Mouse (Mus musculus) v-Abl transformed pro-B cells (cell line): ENCODE measurements around the gene Ficd.

ENCODE experiments used
- in situ Hi-C, 2 experiments: fragments of 400-800 bp; cut with MboI; formaldehyde crosslinking; loops; one replicate each; pipeline ENCODE4 v1.15.1; 2025; ENCODE audit not compliant: unreplicated experiment in 2 of 2

The Ficd gene

GRCm38 (mm10) chr5:113788645-113789044 lies 53.0 kb downstream of the Ficd start:
- in situ Hi-C loops, result loop anchor here (25.0 kb wide), 3 partner anchors 799 to 1526 kb away; partner anchors contain the start of genes Cryba4 (in 1 of the 2), Crybb1 (in 1 of the 2) and Tpst2 (in 1 of the 2)

DNA sequence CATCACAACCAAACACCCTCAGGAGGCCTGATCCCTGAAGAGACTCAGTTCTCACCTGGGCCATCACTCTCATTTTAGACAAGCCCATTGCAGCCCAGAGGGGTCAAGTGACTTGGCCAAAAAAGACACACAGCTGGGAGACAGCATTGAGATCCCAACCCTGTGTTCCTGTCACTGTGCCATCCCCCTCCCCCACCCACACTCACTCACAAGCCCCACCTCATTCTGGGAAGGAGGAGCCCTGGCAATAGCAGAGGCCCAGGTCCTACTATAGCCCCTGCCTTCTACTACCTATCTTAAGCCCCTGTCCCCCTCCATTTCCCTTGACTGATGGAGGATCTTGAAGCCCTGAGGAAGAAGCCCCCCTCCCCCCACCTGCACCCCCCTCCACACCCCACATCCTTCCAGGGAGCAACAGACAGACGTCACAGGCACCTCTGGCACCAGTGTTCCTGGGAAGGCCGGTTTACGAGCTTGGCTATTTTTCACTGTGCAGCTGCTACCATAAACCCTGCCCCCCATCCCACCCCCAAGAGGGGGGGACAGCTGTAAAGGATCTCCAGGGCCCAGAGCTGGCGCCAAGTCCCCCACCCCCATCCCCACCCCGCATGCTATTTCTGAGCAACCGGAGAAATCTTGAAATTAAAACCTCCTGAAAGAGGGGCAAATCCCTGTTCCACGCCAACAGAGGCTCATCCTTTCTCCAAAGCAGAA lies 53.6 kb downstream of the Ficd start:
- in situ Hi-C loops, result loop anchor here (25.0 kb wide), 3 partner anchors 798 to 1527 kb away; partner anchors contain the start of genes Cryba4 (in 1 of the 2), Crybb1 (in 1 of the 2) and Tpst2 (in 1 of the 2)
